Mouse (Mus musculus): ENCODE data around the gene Spi1.

- TF ChIP-seq CTCF (IDR thresholded peaks at IDR 0.05; ENCODE audit: borderline replicate concordance, insufficient read depth, low read length) = no peak
- no peak for TF ChIP-seq POLR2A (IDR thresholded peaks at IDR 0.05; ENCODE audit: low read depth, low read length)
Observed at GRCm38 (mm10) chr2:91035385-91035784, 46.8 kb upstream of the Spi1 start, which contains the start of gene Rapsn.

Measured in embryonic fibroblast, embryonic 13.5 days (primary cell).